Mouse (Mus musculus) frontal cortex, postnatal 36 days (tissue): ENCODE results near the gene Xlr3c.
"Not testable (repeated sequence)": the region's sequence is repeated elsewhere in the genome, so short reads cannot be mapped to it uniquely, and the experiment has no call there.

Source experiments
- DNase-seq, 2 experiments: peaks; one replicate each; pipeline ENCODE4 v3.0.0; 2022; ENCODE audit warnings: low spot score in 2 of 2

Gene Xlr3c

GRCm38 (mm10) chrX:73265270-73265669, at the start of gene Xlr3c:
TSS of gene Xlr3c (minus strand) at chrX:73265390.
- DNase-seq: not testable (repeated sequence)

GRCm38 (mm10) chrX:73312522-73312921, 47.3 kb upstream of the Xlr3c start:
- DNase-seq: peak; percentile 7 to 30

GRCm38 (mm10) chrX:73295745-73296144, 30.6 kb upstream of the Xlr3c start:
- not testable (repeated sequence) for DNase-seq

- not testable (repeated sequence) for DNase-seq
Observed at GRCm38 (mm10) chrX:73292876-73293275, 27.7 kb upstream of the Xlr3c start, which contains the start of the genes Xlr5a and Xlr5c. TSS of gene Xlr5a (minus strand) at chrX:73292976. TSS of gene Xlr5c (minus strand) at chrX:73292976.

- peak in 1 of 2 experiments; percentile 2 for DNase-seq
Observed at GRCm38 (mm10) chrX:73262428-73262827, 2.8 kb downstream of the Xlr3c start.

- not testable (repeated sequence) for DNase-seq
Observed at GRCm38 (mm10) chrX:73242821-73243325, 22.3 kb downstream of the Xlr3c start, which contains the start of gene Xlr4c. TSS of gene Xlr4c (minus strand) at chrX:73243130.

- no peak for DNase-seq
Observed at GRCm38 (mm10) chrX:73229288-73229687, 35.9 kb downstream of the Xlr3c start.

- peak; percentile 54 to 57 for DNase-seq
Observed at GRCm38 (mm10) chrX:73228606-73229214, 36.5 kb downstream of the Xlr3c start.

GRCm38 (mm10) chrX:73227914-73228605, 37.1 kb downstream of the Xlr3c start, which contains the start of gene F8a:
TSS of gene F8a (plus strand) at chrX:73228291.
- DNase-seq: peak; percentile 66 to 78

- DNase-seq: no peak
Observed at GRCm38 (mm10) chrX:73225365-73225764, 39.8 kb downstream of the Xlr3c start.

- DNase-seq: not testable (repeated sequence)
Observed at GRCm38 (mm10) chrX:73213819-73214564, 51.2 kb downstream of the Xlr3c start, which contains the start of gene Xlr4b. TSS of gene Xlr4b (plus strand) at chrX:73214333.
